In genomic region chr6:111917248-111917721, GRCm38 (mm10) we compare ENCODE assay signal across 24 mouse cellular contexts.
DNase-seq lines count a peak whose midpoint lies in the region; ATAC-seq and TF ChIP-seq lines count a peak whose summit lies in the region.
"Had no signal": no experiment of that assay in that cellular context is flagged by ENCODE, and none has a peak within 500 bp of the region (broad histone marks: within the 10 kb centered on the region; RNA-seq: fewer than 3 reads in every experiment).

No protein-coding gene starts in this region.

- peak; percentile 74 for ATAC-seq in kidney, embryonic 14.5 days (ENCODE audit: low FRiP score, low TSS enrichment)
- ATAC-seq in kidney, embryonic 15.5 days (replicated peaks; ENCODE audit: low FRiP score): peak; percentile 80
- ATAC-seq in kidney, postnatal 0 days (replicated peaks; ENCODE audit: low FRiP score, low read depth): peak; percentile 25; the same call in 1 of the 2 replicates
- ATAC-seq: forebrain, embryonic 16.5 days had no signal

- H3K27me3 ChIP-seq in kidney, embryonic 14.5 days (ENCODE audit: control insufficient read depth, insufficient read depth, low read length): no peaks in the 10 kb centered on the region
- H3K27me3 ChIP-seq in kidney, embryonic 15.5 days: no peaks in the 10 kb centered on the region
- no peaks in the 10 kb centered on the region for H3K27me3 ChIP-seq in kidney, postnatal 0 days (ENCODE audit: insufficient read depth, low read length)
- H3K27me3 ChIP-seq: heart, embryonic 12.5 days; hindbrain, embryonic 12.5 days had no signal

- no peak overlapping the region for H3K9ac ChIP-seq in kidney, embryonic 14.5 days (ENCODE audit: low read depth, low read length)
- no peak overlapping the region for H3K9ac ChIP-seq in kidney, embryonic 15.5 days
- H3K9ac ChIP-seq in kidney, postnatal 0 days (ENCODE audit: low read depth, low read length): no peak overlapping the region
- H3K9ac ChIP-seq: heart, embryonic 12.5 days; hindbrain, embryonic 12.5 days; liver, embryonic 14.5 days had no signal

- no peaks in the 10 kb centered on the region for H3K4me1 ChIP-seq in kidney, embryonic 14.5 days (ENCODE audit: control insufficient read depth, insufficient read depth, low read length)
- no peaks in the 10 kb centered on the region for H3K4me1 ChIP-seq in kidney, embryonic 15.5 days
- H3K4me1 ChIP-seq in kidney, postnatal 0 days (replicated peaks; ENCODE audit: insufficient read depth, low read length): no peaks in the 10 kb centered on the region
- H3K4me1 ChIP-seq: forebrain, embryonic 10.5 days; heart, embryonic 12.5 days had no signal

- H3K9me3 ChIP-seq in kidney, embryonic 14.5 days (ENCODE audit: control insufficient read depth, low read length): no peaks in the 10 kb centered on the region
- H3K9me3 ChIP-seq in kidney, embryonic 15.5 days (replicated peaks): no peaks in the 10 kb centered on the region
- no peaks in the 10 kb centered on the region for H3K9me3 ChIP-seq in kidney, postnatal 0 days (replicated peaks; ENCODE audit: low read length)
- H3K9me3 ChIP-seq: forebrain, embryonic 10.5 days; heart, embryonic 12.5 days; hindbrain, embryonic 12.5 days had no signal

- 32% methylated on average over 6 of the region's 6 CpGs for WGBS in kidney, embryonic 14.5 days
- 27% methylated on average over 6 of the region's 6 CpGs for WGBS in kidney, embryonic 15.5 days
- 27% methylated on average over 6 of the region's 6 CpGs for WGBS in kidney, postnatal 0 days

- H3K4me2 ChIP-seq in kidney, embryonic 14.5 days (replicated peaks; ENCODE audit: low read depth, low read length): no peak overlapping the region
- H3K4me2 ChIP-seq in kidney, embryonic 15.5 days: no peak overlapping the region
- H3K4me2 ChIP-seq in kidney, postnatal 0 days (ENCODE audit: low read length): no peak overlapping the region
- H3K4me2 ChIP-seq: heart, embryonic 12.5 days; hindbrain, embryonic 12.5 days; midbrain, embryonic 11.5 days had no signal

- peak overlapping the region; percentile 45; the same call in 1 of the 2 replicates for H3K27ac ChIP-seq in kidney, embryonic 14.5 days (ENCODE audit: low read depth, low read length)
- peak overlapping the region; percentile 70 for H3K27ac ChIP-seq in kidney, embryonic 15.5 days
- H3K27ac ChIP-seq in kidney, postnatal 0 days: peak overlapping the region; percentile 13; the same call in 1 of the 2 replicates
- H3K27ac ChIP-seq: forebrain, embryonic 10.5 days; hindbrain, embryonic 12.5 days; left cerebral cortex, adult 2 months; liver, embryonic 14.5 days had no signal

- DNase-seq in kidney, adult 11 months: no peak
- DNase-seq in kidney, postnatal 0 days (ENCODE audit: low spot score): peak; percentile 90
- peak; percentile 5 for DNase-seq in lung, postnatal 10 days
- no peak for DNase-seq in thymus, postnatal 10 days (ENCODE audit: low spot score in 2 of 2)
- no peak for DNase-seq in right cerebral cortex, postnatal 10 days (ENCODE audit: low spot score in 2 of 2)
- DNase-seq in gastrocnemius, postnatal 10 days: no peak
- DNase-seq: adrenal gland, postnatal 10 days; cerebellum, adult 8-10 months; cerebellum, postnatal 36 days; embryo, embryonic 11 days; gastrocnemius, postnatal 14 days; heart, postnatal 10 days; layer of hippocampus, adult 9-11 months; right cerebral cortex, adult 18-20 months; thymus, postnatal 25 days had no signal

- no peak for TF ChIP-seq CTCF in kidney, postnatal 0 days (IDR thresholded peaks at IDR 0.05; ENCODE audit: low read depth)

- H3K36me3 ChIP-seq in kidney, embryonic 14.5 days (ENCODE audit: control insufficient read depth, insufficient read depth, low read length): no peaks in the 10 kb centered on the region
- no peaks in the 10 kb centered on the region for H3K36me3 ChIP-seq in kidney, embryonic 15.5 days
- no peaks in the 10 kb centered on the region for H3K36me3 ChIP-seq in kidney, postnatal 0 days (ENCODE audit: insufficient read depth, low read length)
- H3K36me3 ChIP-seq: forebrain, embryonic 10.5 days; heart, embryonic 12.5 days; hindbrain, embryonic 12.5 days had no signal

- no peak overlapping the region for H3K4me3 ChIP-seq in kidney, embryonic 14.5 days (ENCODE audit: low read length)
- no peak overlapping the region for H3K4me3 ChIP-seq in kidney, embryonic 15.5 days (replicated peaks)
- no peak overlapping the region for H3K4me3 ChIP-seq in kidney, postnatal 0 days (replicated peaks; ENCODE audit: low read depth, low read length)
- H3K4me3 ChIP-seq: forebrain, embryonic 10.5 days; heart, embryonic 12.5 days; hindbrain, embryonic 12.5 days; left cerebral cortex, adult 2 months had no signal

Comparison
In these comparisons a context has a peak if more than half of its experiments do, and no peak if none do; other contexts are left out.
1. DNase-seq: peak in kidney, postnatal 0 days (single experiment) and lung, postnatal 10 days (single experiment); none in kidney, adult 11 months (single experiment), thymus, postnatal 10 days (0 of 2), right cerebral cortex, postnatal 10 days (0 of 2) and gastrocnemius, postnatal 10 days (single experiment).
2. ATAC-seq: peak in every context shown above with its lines; median percentile 80 in kidney, embryonic 15.5 days; 74 in kidney, embryonic 14.5 days; 25 in kidney, postnatal 0 days.
3. H3K27ac ChIP-seq: peak in every context shown above with its lines; median percentile 70 in kidney, embryonic 15.5 days; 45 in kidney, embryonic 14.5 days; 13 in kidney, postnatal 0 days.